8 mouse cellular contexts compared by ENCODE assay signal in genomic region chr11:82991469-82992166, GRCm38 (mm10). TPM values are rescaled to one million over a fixed set of nuclear protein-coding genes. Genes with fewer than 3 reads are reported as not detected.
DNase-seq lines count a peak whose midpoint lies in the region; ATAC-seq and TF ChIP-seq lines count a peak whose summit lies in the region.

Slfn9 (minus strand) TSS chr11:82991830.

- no peaks in the 10 kb centered on the region for H3K27me3 ChIP-seq in spleen, adult 2 months (ENCODE audit: control insufficient read depth, insufficient read depth, low read length)
- no peaks in the 10 kb centered on the region for H3K27me3 ChIP-seq in intestine, embryonic 14.5 days (replicated peaks; ENCODE audit: control insufficient read depth, insufficient read depth, low read length)
- no peaks in the 10 kb centered on the region for H3K27me3 ChIP-seq in limb, embryonic 12.5 days
- H3K27me3 ChIP-seq in midbrain, embryonic 11.5 days (ENCODE audit: control insufficient read depth, insufficient read depth, low read length) = peaks cover 3% of the 10 kb centered on the region; the same call in 1 of the 2 replicates

- peak within 1 kb of the TSS; percentile 68 for H3K27ac ChIP-seq in spleen, adult 2 months (ENCODE audit: insufficient read depth, low read length)
- H3K27ac ChIP-seq in intestine, embryonic 14.5 days (ENCODE audit: low read depth) = peak within 1 kb of the TSS; percentile 47; the same call in 1 of the 2 replicates
- 0 out of 2 replicates have a peak within 1 kb of the TSS, but pooled peaks have one; percentile 24 for H3K27ac ChIP-seq in limb, embryonic 12.5 days
- no peak within 1 kb of the TSS for H3K27ac ChIP-seq in midbrain, embryonic 11.5 days (ENCODE audit: low read depth, low read length)

- H3K4me2 ChIP-seq in intestine, embryonic 14.5 days (ENCODE audit: low read length) = peak within 1 kb of the TSS; percentile 82
- H3K4me2 ChIP-seq in limb, embryonic 12.5 days = peak within 1 kb of the TSS; percentile 81
- peak within 1 kb of the TSS; percentile 59 for H3K4me2 ChIP-seq in midbrain, embryonic 11.5 days

- no peak for DNase-seq in spleen, adult 2 months (ENCODE audit: low read depth in 1 of 2, low spot score in 2 of 2)
- no peak for DNase-seq in spleen, postnatal 14 days (ENCODE audit: low spot score in 2 of 2)
- peak; percentile 21 to 53 for DNase-seq in gastrocnemius, postnatal 36 days
- DNase-seq in intestine, embryonic 14.5 days (ENCODE audit: low spot score) = peak; percentile 78
- peak; percentile 91 for DNase-seq in midbrain, embryonic 11.5 days (ENCODE audit: low spot score, missing footprints)
- DNase-seq in spleen, postnatal 4 days (ENCODE audit: low spot score in 2 of 2) = peak; percentile 25 to 55

- WGBS in spleen, adult 2 months = 5% methylated on average over 14 of the region's 14 CpGs
- WGBS in intestine, embryonic 14.5 days = 8% methylated on average over 14 of the region's 14 CpGs
- WGBS in limb, embryonic 12.5 days = 9% methylated on average over 14 of the region's 14 CpGs
- 8% methylated on average over 14 of the region's 14 CpGs for WGBS in midbrain, embryonic 11.5 days

- peak within 1 kb of the TSS; percentile 45 for H3K9ac ChIP-seq in intestine, embryonic 14.5 days (ENCODE audit: low read length)
- H3K9ac ChIP-seq in limb, embryonic 12.5 days (replicated peaks) = peak within 1 kb of the TSS; percentile 58
- H3K9ac ChIP-seq in midbrain, embryonic 11.5 days (ENCODE audit: low read length) = peak within 1 kb of the TSS; percentile 47; the same call in 1 of the 2 replicates

- TF ChIP-seq POLR2A in spleen, adult 2 months (IDR thresholded peaks at IDR 0.05; ENCODE audit: low read depth, low read length) = no peak

- TF ChIP-seq CTCF in spleen, adult 2 months (IDR thresholded peaks at IDR 0.05; ENCODE audit: extremely low read depth, insufficient read depth, insufficient read length, insufficient replicate concordance) = no peak

- intact Hi-C loops in gastrocnemius, postnatal 36 days (cut with DNase I) = no loop called here

- no peaks in the 10 kb centered on the region for H3K9me3 ChIP-seq in intestine, embryonic 14.5 days (ENCODE audit: control insufficient read depth, low read length)
- H3K9me3 ChIP-seq in limb, embryonic 12.5 days = no peaks in the 10 kb centered on the region
- H3K9me3 ChIP-seq in midbrain, embryonic 11.5 days (ENCODE audit: control insufficient read depth, low read length) = no peaks in the 10 kb centered on the region

- H3K4me3 ChIP-seq in spleen, adult 2 months (ENCODE audit: extremely low read depth, insufficient read depth, insufficient read length) = peak within 1 kb of the TSS; percentile 66
- H3K4me3 ChIP-seq in intestine, embryonic 14.5 days (ENCODE audit: low read depth, low read length) = peak within 1 kb of the TSS; percentile 34
- H3K4me3 ChIP-seq in limb, embryonic 12.5 days (replicated peaks) = peak within 1 kb of the TSS; percentile 46
- peak within 1 kb of the TSS; percentile 25 for H3K4me3 ChIP-seq in midbrain, embryonic 11.5 days (ENCODE audit: low read depth, low read length)

- ATAC-seq in common myeloid progenitor, adult 5-6 weeks (replicated peaks; ENCODE audit: low read depth, poor library complexity, severe bottlenecking) = peak; percentile 43
- no peak for ATAC-seq in intestine, embryonic 14.5 days (replicated peaks; ENCODE audit: low FRiP score, low TSS enrichment, low read depth)
- ATAC-seq in limb, embryonic 12.5 days (ENCODE audit: insufficient number of reproducible peaks, insufficient read depth, low FRiP score, low TSS enrichment, low read depth) = no peak
- ATAC-seq in midbrain, embryonic 11.5 days (ENCODE audit: low FRiP score) = no peak

- H3K4me1 ChIP-seq in spleen, adult 2 months (ENCODE audit: control insufficient read depth, insufficient read depth, insufficient read length) = peaks cover 8% of the 10 kb centered on the region; the same call in 1 of the 2 replicates
- H3K4me1 ChIP-seq in intestine, embryonic 14.5 days (replicated peaks; ENCODE audit: control insufficient read depth, insufficient read depth, low read length) = peaks cover 3% of the 10 kb centered on the region; the same call in 1 of the 2 replicates
- H3K4me1 ChIP-seq in limb, embryonic 12.5 days (replicated peaks) = peaks cover 19% of the 10 kb centered on the region
- peaks cover 7% of the 10 kb centered on the region for H3K4me1 ChIP-seq in midbrain, embryonic 11.5 days (ENCODE audit: control insufficient read depth, insufficient read depth, low read length)

- H3K36me3 ChIP-seq in spleen, adult 2 months (ENCODE audit: control insufficient read depth, insufficient read depth, low read length) = no peaks in the 10 kb centered on the region
- 0 out of 2 replicates have a peak, but pooled peaks cover 3% of the 10 kb centered on the region for H3K36me3 ChIP-seq in intestine, embryonic 14.5 days (ENCODE audit: control insufficient read depth, insufficient read depth, low read length)
- no peaks in the 10 kb centered on the region for H3K36me3 ChIP-seq in limb, embryonic 12.5 days
- no peaks in the 10 kb centered on the region for H3K36me3 ChIP-seq in midbrain, embryonic 11.5 days (ENCODE audit: control insufficient read depth, insufficient read depth, low read length)

RNA-seq across cellular contexts. Expression of gene Slfn9, which starts in this region (rescaled TPM):
- 1.5 and 1.6 TPM in 2 replicates for polyA plus RNA-seq in spleen, adult 2 months (2012; rRNA removed)
- total RNA-seq in common myeloid progenitor, adult 5-6 weeks (2017) = 39.6 and 42.1 TPM in 2 replicates
- under 1 TPM; 0.33 to 0.42 TPM for total RNA-seq in gastrocnemius, postnatal 36 days (2021)
- polyA plus RNA-seq in intestine, embryonic 14.5 days (2014; fragmentation: Nextera tagmentation; extraction: Ambion mirVana) = 16.9 and 19.5 TPM in 2 replicates
- polyA plus RNA-seq in limb, embryonic 12.5 days (2016; fragmentation: Nextera tagmentation; extraction: Ambion mirVana) = 18.7 and 19.0 TPM in 2 replicates
- polyA plus RNA-seq in midbrain, embryonic 11.5 days (2014; fragmentation: Nextera tagmentation; extraction: Ambion mirVana) = 7.1 and 7.6 TPM in 2 replicates

Comparison
In these comparisons a context has a peak if more than half of its experiments do, and no peak if none do; other contexts are left out.
1. RNA of gene Slfn9 (total RNA-seq): 39.6 to 42.1 TPM in common myeloid progenitor, adult 5-6 weeks; 0.33 to 0.42 TPM in gastrocnemius, postnatal 36 days; every median in the first group is over 10 times any median in the second.
2. DNase-seq: peak in intestine, embryonic 14.5 days (single experiment), midbrain, embryonic 11.5 days (single experiment) and spleen, postnatal 4 days (2 of 2); none in spleen, adult 2 months (0 of 2) and spleen, postnatal 14 days (0 of 2).
3. Peak in DNase-seq in gastrocnemius, postnatal 36 days; RNA of the gene not detected or under 1 TPM.
4. Peak in every context shown above with its lines, with median percentiles within 50 percentile points of each other: H3K4me3 ChIP-seq, H3K4me2 ChIP-seq and H3K9ac ChIP-seq.